Mouse (Mus musculus): ENCODE results near the gene Epas1. TPM values are rescaled to one million over a fixed set of nuclear protein-coding genes. Genes with fewer than 3 reads are reported as not detected.

Gene Epas1
- polyA plus RNA-seq, 1 experiment from 2014 or later = 4.3 TPM

GRCm38 (mm10) chr17:86872643-86873042, 119.1 kb downstream of the Epas1 start:
- no peak overlapping the region for H3K9ac ChIP-seq
- 82% methylated on average over 6 of the region's 6 CpGs for WGBS
- H3K9me3 ChIP-seq = no peaks in the 10 kb centered on the region
- no peaks in the 10 kb centered on the region for H3K4me1 ChIP-seq
- no peak overlapping the region for H3K4me2 ChIP-seq (replicated peaks)
- H3K4me3 ChIP-seq = no peak overlapping the region
- H3K27ac ChIP-seq = no peak overlapping the region
- no peak for ATAC-seq (ENCODE audit: low FRiP score, low read depth)
- H3K36me3 ChIP-seq = no peaks in the 10 kb centered on the region
- no peaks in the 10 kb centered on the region for H3K27me3 ChIP-seq (replicated peaks)

DNA sequence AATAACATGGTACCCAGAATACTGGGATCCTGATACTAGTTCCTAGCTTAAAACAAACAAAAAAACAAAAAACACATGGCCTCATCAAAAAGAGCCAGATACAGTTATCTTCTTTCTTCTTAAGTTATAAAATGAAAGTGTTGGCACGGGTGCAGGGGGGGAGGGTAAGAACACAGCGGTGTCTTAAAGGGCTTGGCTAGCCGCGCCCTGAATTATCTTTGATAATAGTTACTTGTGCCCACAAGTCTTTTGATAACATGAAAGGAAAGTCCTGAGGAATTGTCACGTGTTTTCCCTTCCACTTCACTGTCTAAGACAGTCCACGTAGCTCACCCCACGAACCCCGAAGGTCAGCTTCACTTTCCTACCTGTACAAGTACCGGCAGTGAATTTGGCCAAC, 123.4 kb downstream of the Epas1 start:
- H3K27ac ChIP-seq = no peak overlapping the region
- peaks cover 8% of the 10 kb centered on the region; the same call in 1 of the 2 replicates for H3K4me1 ChIP-seq
- H3K4me2 ChIP-seq (replicated peaks) = no peak overlapping the region
- H3K36me3 ChIP-seq = no peaks in the 10 kb centered on the region
- no peak for ATAC-seq (ENCODE audit: low FRiP score, low read depth)
- 90% methylated on average over 9 of the region's 9 CpGs for WGBS
- H3K27me3 ChIP-seq (replicated peaks) = no peaks in the 10 kb centered on the region
- H3K4me3 ChIP-seq = no peak overlapping the region
- no peaks in the 10 kb centered on the region for H3K9me3 ChIP-seq
- no peak overlapping the region for H3K9ac ChIP-seq

DNA sequence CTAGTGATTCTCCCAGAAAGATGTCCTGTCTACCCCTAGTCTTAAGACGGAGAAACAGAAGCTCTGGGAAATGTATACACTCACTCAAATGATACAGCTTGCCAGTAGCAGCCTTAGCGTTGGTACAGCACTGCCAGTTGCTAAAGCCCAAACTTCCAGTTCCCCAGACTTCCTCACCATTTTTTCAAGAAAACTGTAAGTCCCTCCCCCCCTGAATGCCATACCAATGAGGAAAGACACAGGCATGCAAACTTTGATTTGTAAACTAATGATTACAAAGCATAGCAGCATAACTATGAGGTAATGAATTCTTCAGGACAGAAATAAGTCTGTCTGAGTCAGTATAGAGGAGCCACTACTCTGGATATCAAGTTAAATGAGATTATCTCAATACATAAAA, 124.2 kb downstream of the Epas1 start:
- no peak for ATAC-seq (ENCODE audit: low FRiP score, low read depth)
- Histone ChIP-seq H3K4me2 (replicated peaks) (no peak overlapping the region), H3K36me3 (no peaks in the 10 kb centered on the region), H3K4me3 (no peak overlapping the region), H3K27ac (no peak overlapping the region), H3K9ac (no peak overlapping the region), H3K27me3 (replicated peaks) (no peaks in the 10 kb centered on the region), H3K9me3 (no peaks in the 10 kb centered on the region), H3K4me1 (peaks cover 8% of the 10 kb centered on the region; the same call in 1 of the 2 replicates)
- 79% methylated on average over 2 of the region's 2 CpGs for WGBS

DNA sequence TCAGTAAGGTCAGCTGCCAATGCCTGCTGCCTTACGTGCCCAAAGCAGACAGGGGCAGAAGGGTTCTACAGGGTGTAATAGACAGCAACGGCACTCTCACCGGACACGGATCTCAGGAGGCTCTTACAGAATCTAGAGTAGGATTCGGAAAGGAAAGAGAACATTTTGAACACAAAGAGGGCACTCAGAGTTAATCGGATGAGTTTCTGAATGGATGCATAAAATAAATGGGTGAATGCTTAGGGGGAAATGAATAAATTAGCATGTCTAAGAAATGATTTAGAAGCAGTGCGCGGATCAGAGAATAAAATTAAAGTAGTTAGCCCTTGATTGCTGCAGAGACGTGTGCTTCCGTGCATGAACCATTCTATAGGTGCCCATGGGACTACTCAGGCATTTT, 126.6 kb downstream of the Epas1 start:
- no peak overlapping the region for H3K9ac ChIP-seq
- 58% methylated on average over 10 of the region's 10 CpGs for WGBS
- H3K4me1 ChIP-seq = peaks cover 8% of the 10 kb centered on the region; the same call in 1 of the 2 replicates
- H3K36me3 ChIP-seq = no peaks in the 10 kb centered on the region
- H3K9me3 ChIP-seq = no peaks in the 10 kb centered on the region
- no peak overlapping the region for H3K4me3 ChIP-seq
- no peak overlapping the region for H3K27ac ChIP-seq
- no peaks in the 10 kb centered on the region for H3K27me3 ChIP-seq (replicated peaks)
- no peak overlapping the region for H3K4me2 ChIP-seq (replicated peaks)
- no peak for ATAC-seq (ENCODE audit: low FRiP score, low read depth)

GRCm38 (mm10) chr17:86880461-86881044, 127.1 kb downstream of the Epas1 start:
- Histone ChIP-seq H3K4me2 (replicated peaks) (no peak overlapping the region), H3K36me3 (no peaks in the 10 kb centered on the region), H3K27ac (no peak overlapping the region), H3K4me1 (peaks cover 8% of the 10 kb centered on the region; the same call in 1 of the 2 replicates), H3K4me3 (no peak overlapping the region), H3K27me3 (replicated peaks) (no peaks in the 10 kb centered on the region), H3K9me3 (no peaks in the 10 kb centered on the region), H3K9ac (no peak overlapping the region)
- WGBS = 86% methylated on average over 4 of the region's 4 CpGs
- ATAC-seq (ENCODE audit: low FRiP score, low read depth) = no peak

Other genes starting within 250 kb of the Epas1 start
- gene Gm10309, start 248.5 kb upstream of the Epas1 start, polyA plus RNA-seq (2016; fragmentation: Nextera tagmentation; extraction: Ambion mirVana) = 0.26 and 0.82 TPM in 2 replicates
- not detected in 2 replicates for gene Tmem247, start 163.6 kb downstream of the Epas1 start, polyA plus RNA-seq (2016; fragmentation: Nextera tagmentation; extraction: Ambion mirVana)
- gene Atp6v1e2, start 194.2 kb downstream of the Epas1 start, polyA plus RNA-seq (2016; fragmentation: Nextera tagmentation; extraction: Ambion mirVana) = not detected in 2 replicates
- gene Rhoq, start 209.4 kb downstream of the Epas1 start, polyA plus RNA-seq (2016; fragmentation: Nextera tagmentation; extraction: Ambion mirVana) = 12.8 and 14.3 TPM in 2 replicates

Measured in neural tube, embryonic 12.5 days (tissue).